Mouse (Mus musculus) hindbrain, embryonic 15.5 days (tissue): Measurements from ENCODE around the gene Unc79. TPM values are rescaled to one million over a fixed set of nuclear protein-coding genes. Genes with fewer than 3 reads are reported as not detected.

Source experiments
- ATAC-seq: fragments of 200-750 bp; cut with Nextera tagmentation; 2 replicates; pipeline ENCODE4 v1.8.0; 2017; ENCODE audit warnings: low read depth, moderate number of reproducible peaks, moderate TSS enrichment; ENCODE audit not compliant: low FRiP score
- H3K27ac ChIP-seq: fragments of 300-500 bp; sonication (generic); replicated peaks from 2 replicates; pipeline ENCODE4 v1.5.1; 2015; ENCODE audit warnings: mild to moderate bottlenecking, inconsistent platforms
- H3K27me3 ChIP-seq: fragments of 300-500 bp; sonication (generic); 2 replicates; pipeline ENCODE4 v1.6.1; 2015; ENCODE audit warnings: control low read depth, inconsistent platforms
- H3K36me3 ChIP-seq: fragments of 300-500 bp; sonication (generic); 2 replicates; pipeline ENCODE4 v1.6.1; 2015; ENCODE audit warnings: control low read depth, inconsistent platforms
- H3K4me1 ChIP-seq: fragments of 300-500 bp; sonication (generic); replicated peaks from 2 replicates; pipeline ENCODE4 v1.6.1; 2015; ENCODE audit warnings: control low read depth, inconsistent platforms
- H3K4me2 ChIP-seq: fragments of 300-500 bp; sonication (generic); 2 replicates; pipeline ENCODE4 v1.6.1; 2015; ENCODE audit warnings: moderate library complexity, mild to moderate bottlenecking, inconsistent platforms
- H3K4me3 ChIP-seq: fragments of 300-500 bp; sonication (generic); 2 replicates; pipeline ENCODE4 v1.5.1; 2015; ENCODE audit warnings: mild to moderate bottlenecking, inconsistent platforms
- H3K9ac ChIP-seq: fragments of 300-500 bp; sonication (generic); 2 replicates; pipeline ENCODE4 v1.6.1; 2015; ENCODE audit warnings: inconsistent platforms
- H3K9me3 ChIP-seq: fragments of 300-500 bp; sonication (generic); 2 replicates; pipeline ENCODE4 v1.6.1; 2016; ENCODE audit warnings: control low read depth, inconsistent platforms
- WGBS: fragments of 180-500 bp; shearing (Covaris S2); methylation state at CpG from one replicate; pipeline ENCODE4 v1.1.7; 2015; 5-methylcytosine and 5-hydroxymethylcytosine counted together
- polyA plus RNA-seq: library from polyadenylated mRNA; unstranded; fragments of >200 nt; fragmentation: Nextera tagmentation; extraction: Ambion mirVana; gene quantifications from 2 replicates; pipeline ENCODE4 v1.2.1, GENCODE M21; 2015

The Unc79 gene
- polyA plus RNA-seq, 1 experiment from 2014 or later = 7.5 TPM

- peaks cover 43% of the 10 kb centered on the region for H3K36me3 ChIP-seq
Observed at GRCm38 (mm10) chr12:103131419-103131818, 182.8 kb downstream of the Unc79 start.

GRCm38 (mm10) chr12:103142550-103143010, 193.9 kb downstream of the Unc79 start:
- no peaks in the 10 kb centered on the region for H3K27me3 ChIP-seq

More at GRCm38 (mm10) chr12:103131419-103131818, 182.8 kb downstream of the Unc79 start:
- H3K27ac ChIP-seq = no peak overlapping the region
- H3K9me3 ChIP-seq = no peaks in the 10 kb centered on the region
- H3K9ac ChIP-seq = no peak overlapping the region
- no peak overlapping the region for H3K4me2 ChIP-seq
- no peaks in the 10 kb centered on the region for H3K4me1 ChIP-seq
- no peak overlapping the region for H3K4me3 ChIP-seq
- H3K27me3 ChIP-seq = no peaks in the 10 kb centered on the region
- whole genome bisulfite sequencing = 63% methylated on average over 6 of the region's 6 CpGs
- ATAC-seq = no peak

GRCm38 (mm10) chr12:103143798-103144565, 195.3 kb downstream of the Unc79 start:
- Histone ChIP-seq H3K27ac (no peak overlapping the region), H3K4me2 (no peak overlapping the region), H3K4me1 (no peaks in the 10 kb centered on the region), H3K36me3 (peaks cover 44% of the 10 kb centered on the region), H3K27me3 (no peaks in the 10 kb centered on the region), H3K9ac (no peak overlapping the region), H3K4me3 (no peak overlapping the region), H3K9me3 (no peaks in the 10 kb centered on the region)
- no peak for ATAC-seq
- WGBS = 28% methylated on average over 9 of the region's 9 CpGs

More at GRCm38 (mm10) chr12:103142550-103143010, 193.9 kb downstream of the Unc79 start:
- Histone ChIP-seq H3K27ac (0 out of 2 replicates have a peak overlapping the region, but pooled peaks have one; percentile 20), H3K4me1 (no peaks in the 10 kb centered on the region), H3K9me3 (no peaks in the 10 kb centered on the region), H3K36me3 (peaks cover 30% of the 10 kb centered on the region), H3K4me3 (no peak overlapping the region), H3K9ac (no peak overlapping the region), H3K4me2 (no peak overlapping the region)
- WGBS = 65% methylated on average over 9 of the region's 9 CpGs
- peak; percentile 45; the same call in 1 of the 2 replicates for ATAC-seq

GRCm38 (mm10) chr12:103150247-103150646, 201.6 kb downstream of the Unc79 start:
- no peak overlapping the region for H3K27ac ChIP-seq
- H3K9ac ChIP-seq = no peak overlapping the region
- no peaks in the 10 kb centered on the region for H3K9me3 ChIP-seq
- no peak overlapping the region for H3K4me2 ChIP-seq
- peaks cover 54% of the 10 kb centered on the region for H3K36me3 ChIP-seq
- no peaks in the 10 kb centered on the region for H3K4me1 ChIP-seq
- ATAC-seq = no peak
- H3K27me3 ChIP-seq = no peaks in the 10 kb centered on the region
- H3K4me3 ChIP-seq = no peak overlapping the region
- WGBS = 83% methylated on average over 2 of the region's 2 CpGs

DNA sequence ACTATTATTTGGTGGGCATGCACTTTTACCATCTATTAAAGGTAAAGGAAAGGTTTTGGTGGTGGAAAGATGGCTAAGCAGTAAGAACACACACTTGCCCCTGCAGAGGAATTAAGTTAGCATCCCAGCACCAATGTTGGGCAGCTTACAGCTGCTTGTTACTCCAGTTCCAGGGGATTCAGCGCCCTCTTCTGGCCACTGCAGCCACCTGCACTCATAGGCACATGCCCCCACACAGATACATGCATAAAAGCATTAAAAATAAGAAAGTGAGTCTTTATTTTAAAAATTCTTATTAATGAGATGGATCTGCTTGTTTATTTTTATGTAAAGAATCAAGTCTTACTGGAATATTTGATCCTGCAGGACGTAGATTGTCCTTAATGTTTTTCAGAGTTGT, 206.3 kb downstream of the Unc79 start:
- 74% methylated on average over 2 of the region's 2 CpGs for WGBS
- H3K4me3 ChIP-seq = no peak overlapping the region
- H3K9ac ChIP-seq = no peak overlapping the region
- H3K4me1 ChIP-seq = peaks cover 8% of the 10 kb centered on the region; the same call in 1 of the 2 replicates
- H3K27ac ChIP-seq = no peak overlapping the region
- H3K4me2 ChIP-seq = no peak overlapping the region
- no peak for ATAC-seq
- H3K9me3 ChIP-seq = no peaks in the 10 kb centered on the region
- H3K36me3 ChIP-seq = peaks cover 19% of the 10 kb centered on the region
- H3K27me3 ChIP-seq = no peaks in the 10 kb centered on the region

GRCm38 (mm10) chr12:103155406-103155805, 206.7 kb downstream of the Unc79 start:
- H3K4me1 ChIP-seq = peaks cover 8% of the 10 kb centered on the region; the same call in 1 of the 2 replicates
- no peak for ATAC-seq
- H3K27ac ChIP-seq = no peak overlapping the region
- 66% methylated on average over 3 of the region's 3 CpGs for WGBS
- peaks cover 15% of the 10 kb centered on the region for H3K36me3 ChIP-seq
- H3K9ac ChIP-seq = no peak overlapping the region
- H3K9me3 ChIP-seq = no peaks in the 10 kb centered on the region
- no peak overlapping the region for H3K4me2 ChIP-seq
- no peak overlapping the region for H3K4me3 ChIP-seq
- no peaks in the 10 kb centered on the region for H3K27me3 ChIP-seq

GRCm38 (mm10) chr12:103157129-103157910, 208.7 kb downstream of the Unc79 start:
- Histone ChIP-seq H3K27ac (no peak overlapping the region), H3K4me2 (no peak overlapping the region), H3K9me3 (no peaks in the 10 kb centered on the region), H3K27me3 (no peaks in the 10 kb centered on the region), H3K36me3 (peaks cover 13% of the 10 kb centered on the region), H3K4me3 (no peak overlapping the region), H3K4me1 (peaks cover 8% of the 10 kb centered on the region; the same call in 1 of the 2 replicates), H3K9ac (no peak overlapping the region)
- WGBS = 45% methylated on average over 18 of the region's 18 CpGs
- ATAC-seq = no peak

- H3K27ac ChIP-seq = no peak overlapping the region
Observed at GRCm38 (mm10) chr12:103159016-103159415, 210.4 kb downstream of the Unc79 start.

GRCm38 (mm10) chr12:103160721-103161120, 212.1 kb downstream of the Unc79 start:
- WGBS = 75% methylated on average over 4 of the region's 4 CpGs
- H3K4me3 ChIP-seq = no peak overlapping the region
- no peak overlapping the region for H3K27ac ChIP-seq
- no peaks in the 10 kb centered on the region for H3K27me3 ChIP-seq
- no peak overlapping the region for H3K4me2 ChIP-seq
- H3K9ac ChIP-seq = no peak overlapping the region
- H3K36me3 ChIP-seq = peaks cover 14% of the 10 kb centered on the region
- no peak for ATAC-seq
- H3K4me1 ChIP-seq = peaks cover 12% of the 10 kb centered on the region; the same call in 1 of the 2 replicates
- no peaks in the 10 kb centered on the region for H3K9me3 ChIP-seq

More at GRCm38 (mm10) chr12:103159016-103159415, 210.4 kb downstream of the Unc79 start:
- Histone ChIP-seq H3K4me2 (no peak overlapping the region), H3K27me3 (no peaks in the 10 kb centered on the region), H3K36me3 (peaks cover 16% of the 10 kb centered on the region), H3K4me1 (peaks cover 8% of the 10 kb centered on the region; the same call in 1 of the 2 replicates), H3K9me3 (no peaks in the 10 kb centered on the region), H3K4me3 (no peak overlapping the region), H3K9ac (no peak overlapping the region)
- no peak for ATAC-seq
- 69% methylated on average over 8 of the region's 8 CpGs for WGBS

GRCm38 (mm10) chr12:103163596-103163995, 214.9 kb downstream of the Unc79 start:
- peaks cover 32% of the 10 kb centered on the region for H3K36me3 ChIP-seq
- no peak for ATAC-seq
- 66% methylated on average over 10 of the region's 10 CpGs for WGBS

DNA sequence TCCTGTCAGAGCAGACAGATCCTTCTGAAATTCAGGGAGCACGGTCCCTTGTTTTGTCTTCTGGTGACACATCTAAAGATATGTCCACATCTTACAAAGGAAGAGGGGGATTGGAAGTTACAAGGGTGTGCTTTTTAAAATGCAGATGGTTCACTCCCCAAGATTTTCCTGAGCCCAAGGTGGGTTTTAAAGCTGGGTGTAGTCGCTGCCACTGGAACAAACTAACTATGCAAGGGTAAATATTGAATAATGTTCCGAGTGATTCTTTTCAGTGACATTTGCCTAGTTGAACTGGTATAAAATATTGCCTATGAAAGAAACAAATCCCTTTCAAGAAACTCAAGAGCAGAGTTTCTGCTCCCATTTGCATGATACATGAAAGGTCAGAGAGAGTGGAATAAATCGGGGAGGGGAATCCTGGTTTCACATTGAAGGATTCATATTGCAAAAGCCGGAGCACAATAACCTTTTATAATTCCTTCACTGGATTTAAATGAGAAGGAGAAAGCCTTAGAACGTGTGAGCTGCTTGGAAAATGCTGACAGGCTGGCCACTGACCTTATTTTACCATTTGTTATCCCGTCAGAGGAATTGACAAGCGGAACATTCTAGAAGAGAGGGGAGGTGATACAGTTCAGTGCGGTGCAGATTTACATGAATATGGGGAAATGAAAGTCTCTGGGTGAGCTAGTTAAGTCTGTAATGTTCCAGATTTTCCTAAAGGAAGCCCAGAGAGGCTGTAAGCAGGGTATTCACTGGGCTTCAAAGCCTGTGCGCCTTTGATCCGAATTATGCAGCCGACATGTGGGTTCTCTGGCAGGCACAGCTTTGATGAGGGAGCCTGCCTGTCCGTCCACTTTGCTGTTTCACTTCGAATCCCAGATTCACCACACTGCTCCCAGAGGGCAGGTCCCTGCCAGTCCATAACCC, 215.7 kb downstream of the Unc79 start:
- H3K4me2 ChIP-seq = no peak overlapping the region
- 0 out of 2 replicates have a peak, but pooled peaks cover 3% of the 10 kb centered on the region for H3K4me1 ChIP-seq
- no peaks in the 10 kb centered on the region for H3K27me3 ChIP-seq
- no peak; the same call in 1 of the 2 replicates for ATAC-seq
- peaks cover 30% of the 10 kb centered on the region for H3K36me3 ChIP-seq
- H3K9me3 ChIP-seq = no peaks in the 10 kb centered on the region
- no peak overlapping the region for H3K4me3 ChIP-seq
- H3K9ac ChIP-seq = no peak overlapping the region
- H3K27ac ChIP-seq = 0 out of 2 replicates have a peak overlapping the region, but pooled peaks have one; percentile 1
- WGBS = 25% methylated on average over 14 of the region's 14 CpGs

More at GRCm38 (mm10) chr12:103163596-103163995, 214.9 kb downstream of the Unc79 start:
- Histone ChIP-seq H3K27ac (no peak overlapping the region), H3K9me3 (no peaks in the 10 kb centered on the region), H3K9ac (no peak overlapping the region), H3K4me2 (no peak overlapping the region), H3K27me3 (no peaks in the 10 kb centered on the region), H3K4me3 (no peak overlapping the region), H3K4me1 (0 out of 2 replicates have a peak, but pooled peaks cover 3% of the 10 kb centered on the region)
